Mouse (Mus musculus): Measurements from ENCODE around the gene Ccdc51.

DNA sequence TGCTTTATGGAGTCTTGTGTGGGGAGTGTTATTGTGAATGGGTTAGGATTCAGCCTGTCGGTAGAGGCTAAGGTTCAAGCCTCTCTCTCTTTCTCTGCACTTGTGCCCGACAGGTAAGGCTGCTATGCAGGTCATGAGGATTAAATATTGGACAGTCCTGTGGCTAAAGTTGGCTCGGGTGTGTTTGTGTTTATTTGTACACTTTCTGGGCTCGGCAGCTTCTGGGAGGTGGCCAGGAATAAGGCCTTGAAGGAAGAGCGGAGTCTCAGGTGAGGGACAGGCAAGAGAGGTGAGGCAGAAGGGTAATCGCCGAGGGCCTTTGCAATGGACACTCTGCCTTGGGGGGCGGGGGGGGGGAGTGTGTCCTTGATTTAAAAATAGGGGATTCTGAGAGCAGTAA, 42.1 kb upstream of the Ccdc51 start:
- TF ChIP-seq CTCF (IDR thresholded peaks at IDR 0.05 in 2 of 3, conservative IDR thresholded peaks at IDR 0.05 in 1 of 3; ENCODE audit: control insufficient read depth in 1 of 3, insufficient read depth in 1 of 3, low read depth in 2 of 3, low read length in 3 of 3, poor library complexity in 1 of 3, severe bottlenecking in 1 of 3) = no peak
- TF ChIP-seq POLR2A (IDR thresholded peaks at IDR 0.05; ENCODE audit: control insufficient read depth in 1 of 2, insufficient read depth in 1 of 2, low read depth in 1 of 2, low read length in 2 of 2, poor library complexity in 1 of 2) = no peak

Data from MEL (cell line).